Mouse (Mus musculus): Measurements from ENCODE around the gene Gm6337.
"Not testable (repeated sequence)": the region's sequence is repeated elsewhere in the genome, so short reads cannot be mapped to it uniquely, and the experiment has no call there.

Gm6337 gene

GRCm38 (mm10) chr14:6058167-6058566 is at the start of gene Gm6337:
Gene Gm6337 (minus strand): TSS chr14:6058267.
- not testable (repeated sequence) for DNase-seq

GRCm38 (mm10) chr14:6107500-6107899 is 49.4 kb upstream of the Gm6337 start:
- not testable (repeated sequence) for DNase-seq

- DNase-seq = not testable (repeated sequence)
These were observed 35.8 kb upstream of the Gm6337 start, which contains the start of gene Gm8206 for GRCm38 (mm10) chr14:6093842-6094241. Gene Gm8206 (minus strand): TSS chr14:6093942.

Measured in lung, postnatal 10 days (tissue).